Mouse (Mus musculus): ENCODE measurements around the gene Dnal1. TPM values are rescaled to one million over a fixed set of nuclear protein-coding genes. Genes with fewer than 3 reads are reported as not detected.

Gene Dnal1
- polyA plus RNA-seq, 1 experiment from 2014 or later = 5.7 TPM

DNA sequence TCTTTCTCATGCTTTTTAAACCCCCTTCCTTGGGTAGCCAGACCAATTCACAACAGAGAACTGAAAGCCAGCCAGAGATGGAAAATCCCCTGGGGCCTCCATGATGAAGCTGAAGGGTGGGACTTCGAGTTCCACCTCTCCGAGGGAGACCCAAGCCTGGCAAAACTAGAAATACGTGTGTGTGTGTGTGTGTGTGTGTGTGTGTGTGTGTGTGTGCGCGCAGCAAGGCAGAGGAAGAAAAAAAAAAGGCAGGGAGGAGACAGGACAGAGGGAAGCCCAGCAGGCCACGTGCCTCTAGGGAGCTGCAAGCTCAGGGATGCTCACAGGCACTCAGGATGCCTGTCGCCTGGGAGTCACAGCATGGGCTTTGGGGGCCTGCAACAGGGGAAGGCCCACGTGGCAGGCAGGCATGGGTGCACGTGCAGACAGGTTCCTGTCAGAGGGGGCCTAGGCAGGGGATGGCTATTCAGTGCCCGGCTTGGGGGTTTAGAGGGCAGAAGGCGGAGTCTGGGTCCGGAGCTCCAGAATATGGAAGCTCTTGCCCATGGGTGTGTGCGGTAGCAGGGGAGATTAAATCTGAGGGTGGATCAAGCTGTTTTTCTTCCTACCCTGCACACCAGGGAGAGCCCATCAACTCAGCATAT lies 62.1 kb downstream of the Dnal1 start:
- Histone ChIP-seq H3K4me1 (replicated peaks; ENCODE audit: control insufficient read depth, insufficient read depth, low read length) (peaks cover 80% of the 10 kb centered on the region), H3K36me3 (ENCODE audit: control insufficient read depth, insufficient read depth, low read length) (peaks cover 20% of the 10 kb centered on the region), H3K4me3 (ENCODE audit: low read length) (peak overlapping the region; percentile 43), H3K27ac (ENCODE audit: low read length) (peak overlapping the region; percentile 96), H3K9me3 (ENCODE audit: control insufficient read depth, low read length) (no peaks in the 10 kb centered on the region), H3K27me3 (ENCODE audit: control insufficient read depth, insufficient read depth, low read depth, low read length) (no peaks in the 10 kb centered on the region), H3K9ac (ENCODE audit: low read length) (peak overlapping the region; percentile 71), H3K4me2 (ENCODE audit: low read depth, low read length) (peak overlapping the region; percentile 63)
- ATAC-seq (ENCODE audit: low read depth) = no peak
- WGBS = 7% methylated on average over 13 of the region's 13 CpGs

DNA sequence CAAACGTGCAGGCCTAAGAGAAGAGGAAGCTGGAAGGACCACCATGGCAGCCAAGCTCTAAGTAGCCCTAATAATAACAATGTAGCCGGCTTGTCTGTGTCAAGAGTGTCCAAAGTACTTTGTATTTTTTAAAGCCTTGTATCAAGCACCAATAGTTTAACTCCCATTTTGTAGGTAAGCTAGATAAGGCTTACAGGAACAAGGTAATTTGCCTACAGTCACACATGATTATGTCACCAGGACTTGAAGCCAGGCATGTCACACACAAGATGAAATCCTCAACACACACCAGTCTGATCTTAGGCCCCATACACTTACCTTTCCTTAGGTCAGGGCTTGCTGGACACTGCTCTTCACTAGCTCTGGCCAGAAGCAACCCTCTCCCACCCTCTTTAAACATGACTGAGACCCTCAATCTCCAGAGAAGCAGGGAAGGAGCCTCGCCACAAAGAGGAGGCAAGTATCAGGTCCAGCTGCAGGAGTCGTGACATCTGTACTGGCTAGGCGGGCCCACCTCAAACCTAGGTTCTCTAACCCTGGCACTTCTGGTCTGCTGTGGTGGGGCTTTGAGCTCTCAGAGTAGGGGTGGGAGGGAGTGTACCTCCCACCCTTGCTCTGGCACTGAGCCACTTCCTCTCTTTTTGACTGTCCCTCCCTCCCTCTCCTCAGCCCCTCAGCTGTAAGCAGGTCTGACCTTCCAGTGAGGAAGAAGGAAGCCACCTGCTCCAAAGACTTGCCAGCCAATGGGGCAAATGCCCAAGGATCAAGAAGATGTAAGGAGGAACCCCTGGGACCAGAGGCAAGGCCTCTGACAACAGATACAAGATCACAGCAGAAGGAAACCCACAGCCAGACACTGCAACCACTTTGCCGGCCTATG lies 63.0 kb downstream of the Dnal1 start:
- WGBS = 38% methylated on average over 6 of the region's 6 CpGs
- H3K9ac ChIP-seq (ENCODE audit: low read length) = peak overlapping the region; percentile 71
- ATAC-seq (ENCODE audit: low read depth) = no peak

DNA sequence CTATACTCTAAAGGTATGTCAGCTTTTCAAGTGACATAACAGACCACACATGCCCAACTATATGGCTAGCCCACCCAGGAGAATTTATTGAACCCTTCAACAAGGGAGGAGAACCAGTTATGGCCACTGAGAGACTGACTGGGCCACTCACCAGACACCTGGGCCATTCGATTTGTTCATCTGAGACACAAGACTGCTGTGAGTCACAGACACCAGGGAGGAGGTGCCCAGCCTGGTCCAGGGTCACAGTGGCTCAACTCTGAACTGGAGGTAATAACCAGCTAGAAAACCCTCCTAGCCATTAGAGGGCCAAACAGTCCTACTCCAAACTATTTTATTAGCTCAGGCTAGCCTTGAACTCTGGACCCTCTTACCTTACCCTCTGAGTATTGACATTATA lies 63.9 kb downstream of the Dnal1 start:
- Histone ChIP-seq H3K27me3 (ENCODE audit: control insufficient read depth, insufficient read depth, low read depth, low read length) (no peaks in the 10 kb centered on the region), H3K4me1 (replicated peaks; ENCODE audit: control insufficient read depth, insufficient read depth, low read length) (peaks cover 89% of the 10 kb centered on the region), H3K9me3 (ENCODE audit: control insufficient read depth, low read length) (no peaks in the 10 kb centered on the region), H3K36me3 (ENCODE audit: control insufficient read depth, insufficient read depth, low read length) (peaks cover 8% of the 10 kb centered on the region), H3K27ac (ENCODE audit: low read length) (no peak overlapping the region; the same call in 1 of the 2 replicates), H3K4me2 (ENCODE audit: low read depth, low read length) (no peak overlapping the region), H3K4me3 (ENCODE audit: low read length) (no peak overlapping the region), H3K9ac (ENCODE audit: low read length) (no peak overlapping the region)
- no peak for ATAC-seq (ENCODE audit: low read depth)
- WGBS = 69% methylated on average over 1 of the region's 1 CpGs

More for the DNA sequence above, 63.0 kb downstream of the Dnal1 start:
- H3K4me1 ChIP-seq (replicated peaks; ENCODE audit: control insufficient read depth, insufficient read depth, low read length) = peaks cover 89% of the 10 kb centered on the region
- H3K36me3 ChIP-seq (ENCODE audit: control insufficient read depth, insufficient read depth, low read length) = peaks cover 16% of the 10 kb centered on the region
- no peak overlapping the region for H3K4me3 ChIP-seq (ENCODE audit: low read length)
- peak overlapping the region; percentile 96 for H3K27ac ChIP-seq (ENCODE audit: low read length)
- H3K4me2 ChIP-seq (ENCODE audit: low read depth, low read length) = peak overlapping the region; percentile 63
- no peaks in the 10 kb centered on the region for H3K9me3 ChIP-seq (ENCODE audit: control insufficient read depth, low read length)
- H3K27me3 ChIP-seq (ENCODE audit: control insufficient read depth, insufficient read depth, low read depth, low read length) = no peaks in the 10 kb centered on the region

DNA sequence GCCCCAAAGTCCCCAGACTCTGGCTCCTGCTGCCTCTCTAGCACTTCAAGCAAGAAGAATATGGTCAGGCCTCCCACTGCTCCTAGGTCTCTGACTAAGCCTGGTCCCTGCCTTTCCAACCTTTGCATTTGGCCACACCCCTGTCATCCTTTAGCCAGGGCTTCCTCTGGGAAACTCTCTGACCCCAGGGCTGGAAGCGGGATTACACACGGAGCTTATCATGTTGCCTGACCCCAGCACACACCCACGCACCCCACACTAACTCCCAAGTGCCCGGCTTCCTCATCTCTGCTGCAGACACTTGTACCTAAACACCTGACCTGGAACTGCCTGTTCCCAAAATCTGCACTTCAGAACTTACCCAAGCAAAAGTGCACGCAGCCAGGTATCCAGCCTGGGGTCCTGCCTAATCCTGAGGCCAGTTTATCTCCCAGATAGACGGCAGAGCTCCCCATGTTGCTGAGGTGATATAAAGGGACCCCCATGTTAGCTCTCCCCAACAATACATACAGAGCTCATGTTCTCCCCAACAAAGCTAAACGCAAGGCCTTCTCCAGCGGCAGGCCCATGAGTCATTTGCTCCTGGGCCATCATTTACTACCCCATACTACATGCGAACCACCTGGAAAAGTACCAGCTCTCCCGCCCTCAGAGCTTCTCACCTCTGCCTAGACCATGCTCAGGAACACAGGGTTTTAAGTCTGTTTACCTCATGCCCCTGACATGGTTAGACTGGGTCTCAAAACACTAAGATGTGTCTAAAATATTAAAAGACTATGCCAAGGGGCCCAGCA lies 64.7 kb downstream of the Dnal1 start:
- WGBS = 59% methylated on average over 10 of the region's 10 CpGs
- H3K36me3 ChIP-seq (ENCODE audit: control insufficient read depth, insufficient read depth, low read length) = peaks cover under 1% of the 10 kb centered on the region
- 0 out of 2 replicates have a peak overlapping the region, but pooled peaks have one; percentile 20 for H3K9ac ChIP-seq (ENCODE audit: low read length)
- no peaks in the 10 kb centered on the region for H3K9me3 ChIP-seq (ENCODE audit: control insufficient read depth, low read length)
- H3K4me2 ChIP-seq (ENCODE audit: low read depth, low read length) = no peak overlapping the region
- H3K4me1 ChIP-seq (replicated peaks; ENCODE audit: control insufficient read depth, insufficient read depth, low read length) = peaks cover 82% of the 10 kb centered on the region
- no peak overlapping the region for H3K4me3 ChIP-seq (ENCODE audit: low read length)
- 0 out of 2 replicates have a peak overlapping the region, but pooled peaks have one; percentile 1 for H3K27ac ChIP-seq (ENCODE audit: low read length)
- ATAC-seq (ENCODE audit: low read depth) = no peak
- H3K27me3 ChIP-seq (ENCODE audit: control insufficient read depth, insufficient read depth, low read depth, low read length) = no peaks in the 10 kb centered on the region

DNA sequence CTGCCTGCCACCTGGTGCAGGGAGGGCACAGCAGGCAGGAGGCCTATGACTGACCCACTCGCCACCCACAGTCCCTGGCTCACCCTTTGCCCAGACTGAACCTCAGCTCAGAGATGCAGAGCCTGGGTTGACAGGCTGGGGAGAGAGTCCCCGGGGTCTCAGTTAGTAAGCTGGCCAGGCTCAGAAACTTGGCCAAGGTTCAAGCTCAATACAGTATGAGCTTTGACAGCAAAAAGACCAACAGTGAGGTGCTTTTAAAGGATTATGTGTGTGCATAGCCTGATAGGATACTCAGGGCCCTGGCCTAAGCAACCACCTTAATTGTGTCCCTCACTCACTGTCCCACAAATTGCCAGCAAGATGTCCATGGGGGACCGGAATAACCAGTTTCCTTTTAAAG lies 65.9 kb downstream of the Dnal1 start:
- H3K4me1 ChIP-seq (replicated peaks; ENCODE audit: control insufficient read depth, insufficient read depth, low read length) = peaks cover 75% of the 10 kb centered on the region
- H3K4me3 ChIP-seq (ENCODE audit: low read length) = no peak overlapping the region
- no peak for ATAC-seq (ENCODE audit: low read depth)
- peak overlapping the region; percentile 39 for H3K9ac ChIP-seq (ENCODE audit: low read length)
- no peak overlapping the region for H3K4me2 ChIP-seq (ENCODE audit: low read depth, low read length)
- 22% methylated on average over 3 of the region's 3 CpGs for WGBS
- H3K27me3 ChIP-seq (ENCODE audit: control insufficient read depth, insufficient read depth, low read depth, low read length) = no peaks in the 10 kb centered on the region
- no peaks in the 10 kb centered on the region for H3K36me3 ChIP-seq (ENCODE audit: control insufficient read depth, insufficient read depth, low read length)
- no peaks in the 10 kb centered on the region for H3K9me3 ChIP-seq (ENCODE audit: control insufficient read depth, low read length)
- peak overlapping the region; percentile 34 for H3K27ac ChIP-seq (ENCODE audit: low read length)

DNA sequence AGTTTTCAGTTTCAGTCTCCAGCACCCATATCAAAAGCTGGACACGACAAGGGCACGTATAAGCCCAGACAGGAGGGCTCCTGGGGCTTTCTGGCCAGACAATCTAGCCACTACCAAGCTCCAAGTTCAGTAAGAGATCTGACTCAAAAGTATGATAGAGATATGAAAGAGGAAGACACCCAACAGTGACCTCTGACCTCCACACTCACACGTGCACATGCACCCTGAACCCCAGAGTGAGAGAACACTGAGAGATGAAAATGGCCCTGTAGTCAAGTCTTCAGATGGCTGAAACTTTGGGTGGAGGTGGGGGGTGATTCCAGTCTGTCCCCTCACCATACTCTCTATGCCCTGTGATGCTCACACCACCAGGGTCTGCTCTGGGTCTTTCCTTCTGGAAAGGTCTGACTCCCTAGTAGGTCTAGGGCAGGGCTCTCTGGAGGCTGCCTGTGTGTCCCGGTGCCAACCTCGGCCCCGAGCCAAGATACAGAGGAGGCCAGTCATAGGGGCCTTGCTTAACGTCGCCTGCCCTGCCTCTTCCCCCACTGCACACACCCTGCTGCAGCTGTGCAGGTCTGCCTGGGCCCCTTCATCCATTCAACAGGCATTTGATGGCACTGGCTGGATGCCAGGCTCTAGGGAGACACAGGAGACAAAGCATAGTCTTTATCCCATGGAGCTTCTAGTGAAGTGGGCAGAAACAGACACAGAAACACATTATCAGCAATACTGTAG lies 66.7 kb downstream of the Dnal1 start:
- H3K27me3 ChIP-seq (ENCODE audit: control insufficient read depth, insufficient read depth, low read depth, low read length) = no peaks in the 10 kb centered on the region
- no peaks in the 10 kb centered on the region for H3K9me3 ChIP-seq (ENCODE audit: control insufficient read depth, low read length)
- no peaks in the 10 kb centered on the region for H3K36me3 ChIP-seq (ENCODE audit: control insufficient read depth, insufficient read depth, low read length)
- peak; percentile 91 for ATAC-seq (ENCODE audit: low read depth)
- 31% methylated on average over 8 of the region's 8 CpGs for WGBS
- no peak overlapping the region for H3K4me3 ChIP-seq (ENCODE audit: low read length)
- peak overlapping the region; percentile 34 for H3K27ac ChIP-seq (ENCODE audit: low read length)
- H3K9ac ChIP-seq (ENCODE audit: low read length) = peak overlapping the region; percentile 39; the same call in 1 of the 2 replicates
- H3K4me1 ChIP-seq (replicated peaks; ENCODE audit: control insufficient read depth, insufficient read depth, low read length) = peaks cover 76% of the 10 kb centered on the region
- H3K4me2 ChIP-seq (ENCODE audit: low read depth, low read length) = peak overlapping the region; percentile 28; the same call in 1 of the 2 replicates

DNA sequence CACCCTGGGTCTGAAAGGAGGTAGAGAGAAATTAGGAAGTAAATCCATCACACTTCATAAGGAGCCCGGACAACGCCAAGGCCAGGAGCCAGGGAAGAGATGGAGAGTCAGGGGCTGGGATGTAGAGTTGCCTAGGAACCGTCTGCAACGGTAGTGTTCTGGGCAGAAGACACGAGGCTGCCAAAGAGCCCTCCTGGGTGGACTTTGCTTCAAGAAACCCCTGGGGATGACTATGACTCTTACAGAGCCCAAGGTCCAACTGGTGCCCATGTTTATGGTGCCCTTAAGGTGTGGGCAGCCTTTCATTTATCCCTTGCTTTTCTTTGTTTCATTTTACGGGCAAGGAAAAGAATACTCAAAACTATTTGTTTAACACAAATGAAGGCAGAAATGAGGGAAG lies 67.8 kb downstream of the Dnal1 start:
- 59% methylated on average over 6 of the region's 6 CpGs for WGBS

DNA sequence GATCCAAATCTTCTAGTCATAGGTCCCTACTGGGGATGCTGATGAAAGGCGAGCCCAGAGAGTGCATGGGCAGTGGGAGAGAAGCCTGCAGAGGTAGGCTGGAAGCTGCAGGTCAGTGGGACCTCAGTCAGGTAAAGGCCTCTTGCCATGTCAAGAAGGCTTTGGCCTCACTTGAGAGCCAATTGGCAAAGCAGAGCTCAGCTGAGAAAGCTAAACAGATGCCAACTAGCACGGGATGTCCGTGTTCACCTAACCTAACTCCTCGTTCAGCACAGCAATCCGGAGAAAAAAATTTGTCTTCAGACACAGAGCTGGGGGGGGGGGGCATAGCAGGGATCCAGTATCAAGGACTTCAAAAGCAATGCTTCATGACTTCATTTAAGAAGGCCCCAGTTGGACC lies 70.8 kb downstream of the Dnal1 start:
- Histone ChIP-seq H3K4me1 (replicated peaks; ENCODE audit: control insufficient read depth, insufficient read depth, low read length) (peaks cover 74% of the 10 kb centered on the region), H3K9me3 (ENCODE audit: control insufficient read depth, low read length) (no peaks in the 10 kb centered on the region), H3K4me2 (ENCODE audit: low read depth, low read length) (no peak overlapping the region), H3K4me3 (ENCODE audit: low read length) (no peak overlapping the region), H3K27me3 (ENCODE audit: control insufficient read depth, insufficient read depth, low read depth, low read length) (no peaks in the 10 kb centered on the region), H3K36me3 (ENCODE audit: control insufficient read depth, insufficient read depth, low read length) (no peaks in the 10 kb centered on the region), H3K9ac (ENCODE audit: low read length) (no peak overlapping the region), H3K27ac (ENCODE audit: low read length) (no peak overlapping the region)
- WGBS = 70% methylated on average over 5 of the region's 5 CpGs
- ATAC-seq (ENCODE audit: low read depth) = no peak

More for the DNA sequence above, 67.8 kb downstream of the Dnal1 start:
- H3K9me3 ChIP-seq (ENCODE audit: control insufficient read depth, low read length) = no peaks in the 10 kb centered on the region
- no peak for ATAC-seq (ENCODE audit: low read depth)
- no peak overlapping the region for H3K4me2 ChIP-seq (ENCODE audit: low read depth, low read length)
- peaks cover 74% of the 10 kb centered on the region for H3K4me1 ChIP-seq (replicated peaks; ENCODE audit: control insufficient read depth, insufficient read depth, low read length)
- no peaks in the 10 kb centered on the region for H3K36me3 ChIP-seq (ENCODE audit: control insufficient read depth, insufficient read depth, low read length)
- no peak overlapping the region for H3K4me3 ChIP-seq (ENCODE audit: low read length)
- peak overlapping the region; percentile 34 for H3K27ac ChIP-seq (ENCODE audit: low read length)
- H3K9ac ChIP-seq (ENCODE audit: low read length) = no peak overlapping the region; the same call in 1 of the 2 replicates
- H3K27me3 ChIP-seq (ENCODE audit: control insufficient read depth, insufficient read depth, low read depth, low read length) = no peaks in the 10 kb centered on the region

Measured in lung, embryonic 16.5 days (tissue).